Mouse (Mus musculus): ENCODE measurements around the gene Fkbp5. TPM values are rescaled to one million over a fixed set of nuclear protein-coding genes. Genes with fewer than 3 reads are reported as not detected.

The Fkbp5 gene
- polyA plus RNA-seq, 1 experiment from 2014 or later = 27.2 TPM

GRCm38 (mm10) chr17:28495832-28496231 lies 21.5 kb downstream of the Fkbp5 start:
- Histone ChIP-seq H3K9ac (replicated peaks) (no peak overlapping the region), H3K4me2 (no peak overlapping the region), H3K9me3 (replicated peaks) (no peaks in the 10 kb centered on the region), H3K4me1 (peaks cover 5% of the 10 kb centered on the region; the same call in 1 of the 2 replicates), H3K36me3 (no peaks in the 10 kb centered on the region), H3K27ac (replicated peaks) (no peak overlapping the region), H3K27me3 (replicated peaks) (no peaks in the 10 kb centered on the region), H3K4me3 (replicated peaks) (no peak overlapping the region)
- WGBS = 94% methylated on average over 8 of the region's 8 CpGs
- ATAC-seq (ENCODE audit: low FRiP score) = no peak

GRCm38 (mm10) chr17:28491035-28491770 lies 26.1 kb downstream of the Fkbp5 start:
- H3K9ac ChIP-seq (replicated peaks) = no peak overlapping the region
- no peak for ATAC-seq (ENCODE audit: low FRiP score)
- no peak overlapping the region for H3K27ac ChIP-seq (replicated peaks)
- H3K4me2 ChIP-seq = no peak overlapping the region
- 58% methylated on average over 14 of the region's 14 CpGs for WGBS
- H3K9me3 ChIP-seq (replicated peaks) = no peaks in the 10 kb centered on the region
- H3K4me3 ChIP-seq (replicated peaks) = no peak overlapping the region
- H3K27me3 ChIP-seq (replicated peaks) = no peaks in the 10 kb centered on the region
- peaks cover 9% of the 10 kb centered on the region for H3K4me1 ChIP-seq
- H3K36me3 ChIP-seq = no peaks in the 10 kb centered on the region

DNA sequence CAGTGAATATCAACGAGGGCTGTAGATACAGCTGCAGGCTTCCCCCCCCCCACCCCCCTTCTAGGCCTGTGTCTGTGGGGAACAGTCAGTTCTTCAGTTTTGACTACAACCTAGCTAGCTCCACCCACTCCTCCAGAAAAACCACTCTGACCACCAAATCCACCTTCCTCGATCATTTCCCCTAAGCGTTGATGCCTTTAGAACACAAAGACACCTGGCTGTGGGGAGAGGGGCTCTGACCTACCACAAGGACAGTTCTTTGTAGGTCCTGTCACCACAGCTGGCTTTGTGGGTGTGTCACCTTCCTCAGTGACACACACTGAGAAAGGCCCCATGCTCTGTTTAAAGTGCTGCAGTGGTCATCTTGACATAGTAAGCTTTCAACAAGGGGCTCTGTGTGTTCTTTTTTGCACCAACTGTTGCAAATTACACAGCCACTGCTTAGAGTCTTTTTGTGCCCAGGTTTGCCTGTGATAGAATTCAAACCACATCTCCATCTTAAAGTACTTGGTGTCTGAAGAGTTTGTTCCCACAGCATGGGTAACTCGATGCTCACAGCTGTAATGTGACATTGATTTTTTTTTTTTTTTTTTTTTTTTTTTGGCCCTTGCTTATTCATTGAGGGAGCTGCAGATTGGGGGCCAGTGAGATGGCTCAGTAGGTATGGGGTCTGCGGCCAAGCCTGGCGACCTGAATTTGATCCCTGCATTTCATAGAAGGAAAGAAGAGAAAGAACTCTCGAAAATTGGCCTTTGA lies 28.9 kb downstream of the Fkbp5 start:
- ATAC-seq (ENCODE audit: low FRiP score) = no peak
- Histone ChIP-seq H3K36me3 (no peaks in the 10 kb centered on the region), H3K9me3 (replicated peaks) (no peaks in the 10 kb centered on the region), H3K27ac (replicated peaks) (no peak overlapping the region), H3K27me3 (replicated peaks) (no peaks in the 10 kb centered on the region), H3K4me1 (peaks cover 17% of the 10 kb centered on the region), H3K4me3 (replicated peaks) (no peak overlapping the region), H3K4me2 (no peak overlapping the region), H3K9ac (replicated peaks) (no peak overlapping the region)
- WGBS = 79% methylated on average over 7 of the region's 7 CpGs

GRCm38 (mm10) chr17:28487584-28488257 lies 29.6 kb downstream of the Fkbp5 start:
- Histone ChIP-seq H3K9me3 (replicated peaks) (no peaks in the 10 kb centered on the region), H3K4me2 (no peak overlapping the region), H3K36me3 (no peaks in the 10 kb centered on the region), H3K27ac (replicated peaks) (no peak overlapping the region), H3K27me3 (replicated peaks) (no peaks in the 10 kb centered on the region), H3K4me3 (replicated peaks) (no peak overlapping the region), H3K9ac (replicated peaks) (no peak overlapping the region), H3K4me1 (peaks cover 17% of the 10 kb centered on the region)
- ATAC-seq (ENCODE audit: low FRiP score) = no peak
- 94% methylated on average over 18 of the region's 18 CpGs for WGBS

DNA sequence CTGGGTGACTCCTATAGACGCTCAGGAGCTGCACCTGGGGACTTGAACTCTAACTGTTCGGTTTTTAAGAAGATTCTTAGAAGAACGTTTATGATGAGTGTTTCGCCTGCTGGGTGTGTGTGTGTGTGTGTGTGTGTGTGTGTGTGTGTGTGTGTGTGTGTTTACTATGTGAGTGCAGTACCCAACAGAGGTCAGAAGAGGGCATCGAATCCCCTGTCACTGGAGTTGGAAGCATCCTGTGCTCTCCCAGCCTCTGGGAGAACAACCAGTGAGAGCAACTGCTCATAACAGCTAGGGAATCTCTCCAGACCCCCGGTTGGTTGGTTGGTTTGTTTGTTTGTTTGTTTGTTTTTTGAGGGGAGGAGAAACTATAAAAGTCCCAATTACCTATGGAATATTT lies 30.6 kb downstream of the Fkbp5 start:
- H3K36me3 ChIP-seq = no peaks in the 10 kb centered on the region
- 83% methylated on average over 6 of the region's 6 CpGs for WGBS
- peak overlapping the region; percentile 83 for H3K4me2 ChIP-seq
- peaks cover 17% of the 10 kb centered on the region for H3K4me1 ChIP-seq
- H3K27ac ChIP-seq (replicated peaks) = no peak overlapping the region
- no peak overlapping the region for H3K9ac ChIP-seq (replicated peaks)
- ATAC-seq (ENCODE audit: low FRiP score) = no peak
- no peak overlapping the region for H3K4me3 ChIP-seq (replicated peaks)
- no peaks in the 10 kb centered on the region for H3K9me3 ChIP-seq (replicated peaks)
- H3K27me3 ChIP-seq (replicated peaks) = no peaks in the 10 kb centered on the region

GRCm38 (mm10) chr17:28485977-28486400 lies 31.3 kb downstream of the Fkbp5 start:
- Histone ChIP-seq H3K9ac (replicated peaks) (peak overlapping the region; percentile 71), H3K36me3 (no peaks in the 10 kb centered on the region), H3K27ac (replicated peaks) (peak overlapping the region; percentile 85), H3K27me3 (replicated peaks) (no peaks in the 10 kb centered on the region), H3K4me2 (peak overlapping the region; percentile 83), H3K4me3 (replicated peaks) (peak overlapping the region; percentile 95), H3K4me1 (peaks cover 12% of the 10 kb centered on the region), H3K9me3 (replicated peaks) (no peaks in the 10 kb centered on the region)
- ATAC-seq (ENCODE audit: low FRiP score) = peak; percentile 99
- WGBS = 0% methylated on average over 37 of the region's 58 CpGs

- Histone ChIP-seq H3K9ac (replicated peaks) (peak overlapping the region; percentile 71), H3K4me2 (peak overlapping the region; percentile 83), H3K27me3 (replicated peaks) (no peaks in the 10 kb centered on the region), H3K9me3 (replicated peaks) (no peaks in the 10 kb centered on the region), H3K4me3 (replicated peaks) (peak overlapping the region; percentile 95), H3K36me3 (no peaks in the 10 kb centered on the region), H3K27ac (replicated peaks) (peak overlapping the region; percentile 85), H3K4me1 (peaks cover 12% of the 10 kb centered on the region)
- peak; percentile 60 for ATAC-seq (ENCODE audit: low FRiP score)
- WGBS = under 1% methylated on average over 74 of the region's 77 CpGs
These were observed 31.8 kb downstream of the Fkbp5 start for GRCm38 (mm10) chr17:28485446-28485948.

- 3% methylated on average over 30 of the region's 30 CpGs for WGBS
- Histone ChIP-seq H3K9me3 (replicated peaks) (no peaks in the 10 kb centered on the region), H3K4me1 (peaks cover 12% of the 10 kb centered on the region), H3K4me2 (peak overlapping the region; percentile 83), H3K9ac (replicated peaks) (peak overlapping the region; percentile 71), H3K4me3 (replicated peaks) (peak overlapping the region; percentile 95), H3K36me3 (no peaks in the 10 kb centered on the region), H3K27me3 (replicated peaks) (no peaks in the 10 kb centered on the region), H3K27ac (replicated peaks) (peak overlapping the region; percentile 85)
- peak; percentile 19; the same call in 1 of the 2 replicates for ATAC-seq (ENCODE audit: low FRiP score)
These were observed 32.5 kb downstream of the Fkbp5 start for GRCm38 (mm10) chr17:28484704-28485445.

DNA sequence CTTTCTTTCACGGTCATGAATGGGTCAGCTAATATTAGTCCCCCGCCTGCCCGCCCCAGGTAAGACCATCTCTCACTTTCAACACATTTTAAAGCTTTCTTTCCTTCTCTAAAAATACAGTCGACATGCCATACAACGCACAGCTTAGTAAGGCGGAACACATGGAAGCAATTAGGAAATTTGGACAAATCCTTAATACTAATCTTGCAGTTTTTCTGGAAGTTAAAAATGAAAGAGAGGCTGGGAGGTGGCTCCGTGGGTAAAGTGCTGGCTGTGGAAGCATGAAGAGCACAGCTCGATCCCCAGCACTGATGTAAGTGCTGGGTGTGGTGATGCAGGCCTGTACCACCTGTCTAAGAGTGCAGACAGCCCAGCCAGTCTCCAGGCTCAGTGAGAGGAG lies 39.9 kb downstream of the Fkbp5 start:
- H3K9ac ChIP-seq (replicated peaks) = no peak overlapping the region
- H3K27me3 ChIP-seq (replicated peaks) = no peaks in the 10 kb centered on the region
- no peak overlapping the region for H3K27ac ChIP-seq (replicated peaks)
- ATAC-seq (ENCODE audit: low FRiP score) = no peak
- H3K9me3 ChIP-seq (replicated peaks) = no peaks in the 10 kb centered on the region
- no peak overlapping the region for H3K4me2 ChIP-seq
- no peak overlapping the region for H3K4me3 ChIP-seq (replicated peaks)
- no peaks in the 10 kb centered on the region for H3K4me1 ChIP-seq
- 94% methylated on average over 8 of the region's 8 CpGs for WGBS
- H3K36me3 ChIP-seq = no peaks in the 10 kb centered on the region

GRCm38 (mm10) chr17:28476441-28476840 lies 40.9 kb downstream of the Fkbp5 start:
- no peaks in the 10 kb centered on the region for H3K27me3 ChIP-seq (replicated peaks)
- no peak overlapping the region for H3K4me2 ChIP-seq
- no peak overlapping the region for H3K4me3 ChIP-seq (replicated peaks)
- no peaks in the 10 kb centered on the region for H3K36me3 ChIP-seq
- H3K9ac ChIP-seq (replicated peaks) = no peak overlapping the region
- no peak for ATAC-seq (ENCODE audit: low FRiP score)
- H3K27ac ChIP-seq (replicated peaks) = no peak overlapping the region
- H3K9me3 ChIP-seq (replicated peaks) = no peaks in the 10 kb centered on the region
- no peaks in the 10 kb centered on the region for H3K4me1 ChIP-seq

All from neural tube, embryonic 15.5 days (tissue).